Mouse (Mus musculus): ENCODE results near the gene Rnf144b.

The Rnf144b gene

DNA sequence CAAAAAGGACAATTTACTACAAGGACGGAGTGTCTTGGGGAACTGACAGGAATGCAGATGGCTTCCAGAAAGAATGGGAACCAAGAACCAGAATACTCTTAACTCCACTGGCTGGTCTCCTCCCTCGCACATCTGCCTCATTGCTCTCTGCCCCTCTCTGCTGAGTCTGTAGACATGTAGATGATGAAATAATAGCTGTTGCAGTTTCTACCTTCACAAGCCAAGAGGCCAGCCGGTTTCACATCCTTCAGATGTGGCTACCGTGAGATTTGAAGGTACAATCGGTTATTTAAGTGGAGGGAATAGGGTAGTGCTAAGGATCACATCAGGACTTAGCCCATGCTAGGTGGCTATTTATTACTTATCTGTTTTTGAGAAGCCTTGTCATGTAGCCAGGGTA lies 59.9 kb downstream of the Rnf144b start:
- DNase-seq (ENCODE audit: low spot score): no peak

DNA sequence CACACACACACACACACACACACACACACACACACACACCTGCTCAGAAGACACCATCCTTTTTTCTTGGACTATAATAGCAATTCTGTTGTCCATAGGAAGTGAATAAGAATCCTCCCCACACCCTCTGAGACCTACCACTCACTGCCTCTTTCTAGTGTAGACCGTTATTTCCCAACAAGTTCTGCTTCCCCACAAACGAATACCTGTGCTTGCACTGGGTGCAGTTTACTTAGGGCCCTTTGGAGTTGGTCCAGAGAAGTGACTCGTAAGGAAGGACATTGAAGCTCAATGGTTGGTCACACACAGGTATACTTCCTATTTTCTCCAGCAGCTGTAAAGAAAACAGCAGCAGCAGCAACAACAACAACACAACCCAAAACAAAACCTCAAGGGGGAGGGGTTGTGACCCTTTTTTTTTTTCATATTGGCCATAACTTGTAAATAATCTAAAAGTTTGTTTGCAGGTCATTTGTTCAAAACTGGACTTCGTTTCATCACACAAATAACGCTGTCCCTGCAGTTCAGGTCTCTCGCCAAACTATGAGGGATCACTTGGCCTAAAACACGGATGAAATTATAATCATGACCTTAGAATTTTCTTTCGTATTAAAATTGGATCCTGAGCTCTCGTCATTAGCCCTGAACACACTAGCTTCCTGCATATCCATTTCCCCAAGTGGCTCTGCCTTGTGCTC lies 60.7 kb downstream of the Rnf144b start:
- DNase-seq (ENCODE audit: low spot score): no peak

- no peak for DNase-seq (ENCODE audit: low spot score)
Observed at GRCm38 (mm10) chr13:47183771-47184170, 61.3 kb downstream of the Rnf144b start.

GRCm38 (mm10) chr13:47187836-47188235 lies 65.4 kb downstream of the Rnf144b start:
- DNase-seq (ENCODE audit: low spot score): no peak

DNA sequence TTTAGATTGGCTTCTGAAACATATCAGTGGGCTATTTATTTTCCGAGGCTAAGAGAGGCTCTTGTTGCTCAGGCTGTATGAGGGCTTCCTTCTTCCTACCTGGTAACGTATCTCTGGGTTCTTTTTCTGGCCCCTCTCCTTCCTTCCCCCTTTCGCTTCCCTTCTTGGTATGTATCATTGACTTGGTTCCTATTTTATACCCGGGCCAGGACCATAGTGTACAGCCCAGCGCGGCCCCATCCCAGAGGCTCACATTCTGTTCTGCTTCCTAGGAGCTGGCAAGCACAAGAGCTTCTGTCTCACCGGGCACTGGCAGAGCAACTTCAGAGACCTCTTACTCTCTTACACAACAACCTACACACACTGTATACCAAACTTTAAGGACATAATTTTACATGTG lies 67.5 kb downstream of the Rnf144b start:
- no peak for DNase-seq (ENCODE audit: low spot score)

DNA sequence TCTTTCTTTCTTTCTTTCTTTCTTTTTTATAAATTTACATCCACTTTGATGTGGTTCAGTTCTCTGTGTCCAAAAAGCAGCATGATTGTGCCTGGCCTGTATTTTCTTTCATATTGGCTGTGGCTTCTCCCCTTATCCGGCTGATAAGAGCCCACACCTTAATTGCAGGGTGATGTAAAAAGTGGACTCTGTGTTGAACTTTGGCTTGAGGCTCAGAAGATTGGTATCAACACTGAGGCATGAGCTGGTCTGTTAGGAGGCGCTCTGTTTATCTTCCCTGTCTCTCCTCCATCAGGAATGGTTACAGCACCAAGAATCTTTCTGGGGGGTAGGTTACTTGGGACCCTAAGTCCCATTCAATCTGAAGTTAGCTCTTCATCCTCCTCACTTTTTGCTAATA lies 69.7 kb downstream of the Rnf144b start:
- no peak for DNase-seq (ENCODE audit: low spot score)

DNA sequence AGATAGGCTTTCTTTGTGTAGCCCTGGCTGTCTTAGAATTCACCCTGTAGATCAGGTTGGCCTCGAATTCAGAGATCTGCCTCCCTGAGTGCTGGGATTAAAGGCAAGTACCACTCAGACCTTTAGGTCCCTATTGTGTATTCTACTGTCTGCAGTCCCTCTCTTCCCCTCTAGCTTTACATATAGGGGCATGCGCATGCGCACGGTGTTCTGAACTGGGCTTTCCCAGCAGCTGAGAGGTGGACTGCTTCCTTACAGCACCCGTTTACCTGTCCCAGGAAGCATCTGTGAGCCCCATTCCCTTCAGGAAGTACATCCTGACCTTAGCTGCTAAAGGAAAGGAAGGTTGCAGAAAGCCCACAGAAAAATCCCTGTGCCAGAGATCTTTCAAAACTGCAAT lies 70.3 kb downstream of the Rnf144b start:
- no peak for DNase-seq (ENCODE audit: low spot score)

GRCm38 (mm10) chr13:47193326-47194153 lies 71.1 kb downstream of the Rnf144b start:
- peak; percentile 64 for DNase-seq (ENCODE audit: low spot score)

- DNase-seq (ENCODE audit: low spot score): no peak
Observed at GRCm38 (mm10) chr13:47194695-47195094, 72.2 kb downstream of the Rnf144b start.

- DNase-seq (ENCODE audit: low spot score): no peak
Observed at GRCm38 (mm10) chr13:47195491-47195890, 73.0 kb downstream of the Rnf144b start.

GRCm38 (mm10) chr13:47200011-47200670 lies 77.7 kb downstream of the Rnf144b start:
- DNase-seq (ENCODE audit: low spot score): no peak

GRCm38 (mm10) chr13:47201962-47202624 lies 79.6 kb downstream of the Rnf144b start:
- DNase-seq (ENCODE audit: low spot score): no peak

GRCm38 (mm10) chr13:47210496-47210895 lies 88.0 kb downstream of the Rnf144b start:
- DNase-seq (ENCODE audit: low spot score): no peak

DNA sequence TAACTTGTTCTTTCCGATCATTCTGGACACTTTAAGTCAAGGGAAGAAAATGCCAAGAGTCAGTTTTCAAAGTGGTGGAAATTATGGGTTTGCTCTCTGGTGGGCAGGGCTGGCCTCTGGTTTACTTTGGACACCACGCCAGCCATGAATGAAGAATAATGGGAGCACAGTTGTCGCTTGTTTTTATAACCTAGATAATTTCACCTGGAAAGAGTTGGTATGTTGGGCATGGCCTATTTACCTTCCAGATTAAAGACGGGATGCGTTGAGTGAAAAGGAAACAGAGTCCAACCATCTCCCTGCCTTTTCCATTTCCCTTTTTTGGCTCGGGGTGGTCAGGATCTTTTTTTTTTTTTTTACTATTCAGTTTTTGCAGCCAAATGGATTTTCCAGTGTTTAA lies 88.5 kb downstream of the Rnf144b start:
- DNase-seq (ENCODE audit: low spot score): no peak

GRCm38 (mm10) chr13:47211581-47211980 lies 89.1 kb downstream of the Rnf144b start:
- DNase-seq (ENCODE audit: low spot score): no peak

- no peak for DNase-seq (ENCODE audit: low spot score)
Observed at GRCm38 (mm10) chr13:47213817-47214216, 91.4 kb downstream of the Rnf144b start.

- DNase-seq (ENCODE audit: low spot score): no peak
Observed at GRCm38 (mm10) chr13:47214895-47215294, 92.4 kb downstream of the Rnf144b start.

GRCm38 (mm10) chr13:47215815-47216585 lies 93.5 kb downstream of the Rnf144b start:
- DNase-seq (ENCODE audit: low spot score): peak; percentile 44

DNA sequence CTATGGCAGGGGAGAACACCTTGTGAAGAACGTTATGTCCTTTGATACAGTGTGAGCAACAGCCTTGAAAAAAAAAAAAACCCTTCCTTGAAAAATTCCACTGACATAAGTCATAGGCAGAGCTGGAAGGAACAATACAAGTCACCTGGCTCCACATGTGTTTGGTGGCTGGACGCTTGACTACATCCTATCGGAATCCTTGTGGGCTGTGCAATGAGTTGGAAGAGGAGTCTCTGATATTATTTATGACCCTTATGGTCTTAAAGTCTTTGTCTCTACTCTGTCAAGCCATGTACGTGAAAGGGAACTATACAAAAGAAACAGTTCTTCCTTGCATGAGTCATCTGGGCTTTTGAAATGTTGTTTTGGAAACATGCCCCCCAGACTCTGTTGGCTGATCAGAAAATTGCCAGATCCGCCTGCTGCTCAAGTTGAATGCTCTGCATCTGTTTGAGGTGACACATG lies 94.7 kb downstream of the Rnf144b start:
- no peak for DNase-seq (ENCODE audit: low spot score)

DNA sequence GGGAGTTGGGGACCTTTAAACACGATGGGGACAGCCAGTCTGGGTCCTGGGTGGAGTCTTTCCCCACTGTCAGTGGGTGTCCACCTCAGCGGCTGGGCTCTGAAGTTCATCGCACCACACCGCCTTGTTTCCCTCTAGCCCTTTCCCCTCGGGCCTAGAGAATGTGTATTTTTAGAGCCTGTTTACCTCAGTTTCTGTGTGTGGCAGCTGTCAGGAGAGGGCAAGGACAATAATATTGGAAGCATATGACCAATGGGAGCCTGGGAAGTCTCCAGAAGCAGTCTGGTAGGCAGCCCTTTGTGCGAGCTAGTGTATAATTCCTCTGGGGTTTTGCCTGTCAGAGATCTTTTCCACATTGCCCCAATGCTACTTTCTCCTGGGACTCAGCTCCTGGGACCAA lies 95.9 kb downstream of the Rnf144b start:
- DNase-seq (ENCODE audit: low spot score): no peak

GRCm38 (mm10) chr13:47220426-47220825 lies 98.0 kb downstream of the Rnf144b start:
- no peak for DNase-seq (ENCODE audit: low spot score)

All from ovary, adult 18-20 months (tissue).